Mouse (Mus musculus): Measurements from ENCODE around the gene Mrpl22. TPM values are rescaled to one million over a fixed set of nuclear protein-coding genes. Genes with fewer than 3 reads are reported as not detected.

The Mrpl22 gene
- polyA plus RNA-seq, 1 experiment from 2014 or later, result 123 TPM

- no peaks in the 10 kb centered on the region for H3K27me3 ChIP-seq (ENCODE audit: control insufficient read depth, insufficient read depth, low read length)
- no peak overlapping the region for H3K4me3 ChIP-seq (ENCODE audit: low read depth, low read length)
- H3K27ac ChIP-seq (ENCODE audit: low read length), result no peak overlapping the region
- H3K36me3 ChIP-seq (ENCODE audit: control insufficient read depth, insufficient read depth, low read length), result peaks cover 65% of the 10 kb centered on the region
- no peak for ATAC-seq (ENCODE audit: insufficient number of reproducible peaks, insufficient read depth, low FRiP score, low read depth)
- H3K4me2 ChIP-seq (replicated peaks; ENCODE audit: low read depth, low read length), result no peak overlapping the region
- no peaks in the 10 kb centered on the region for H3K4me1 ChIP-seq (ENCODE audit: control insufficient read depth, insufficient read depth, low read length)
- no peaks in the 10 kb centered on the region for H3K9me3 ChIP-seq (ENCODE audit: control insufficient read depth, low read depth, low read length)
- H3K9ac ChIP-seq (replicated peaks; ENCODE audit: low read depth, low read length), result no peak overlapping the region
Measured at GRCm38 (mm10) chr11:58135296-58135695, 36.2 kb upstream of the Mrpl22 start.

GRCm38 (mm10) chr11:58136677-58137076, 34.8 kb upstream of the Mrpl22 start:
- H3K27me3 ChIP-seq (ENCODE audit: control insufficient read depth, insufficient read depth, low read length), result no peaks in the 10 kb centered on the region
- H3K9me3 ChIP-seq (ENCODE audit: control insufficient read depth, low read depth, low read length), result no peaks in the 10 kb centered on the region
- H3K4me1 ChIP-seq (ENCODE audit: control insufficient read depth, insufficient read depth, low read length), result no peaks in the 10 kb centered on the region
- H3K9ac ChIP-seq (replicated peaks; ENCODE audit: low read depth, low read length), result no peak overlapping the region
- H3K27ac ChIP-seq (ENCODE audit: low read length), result no peak overlapping the region
- no peak overlapping the region for H3K4me2 ChIP-seq (replicated peaks; ENCODE audit: low read depth, low read length)
- no peak overlapping the region for H3K4me3 ChIP-seq (ENCODE audit: low read depth, low read length)
- WGBS, result 92% methylated on average over 6 of the region's 6 CpGs
- no peak for ATAC-seq (ENCODE audit: insufficient number of reproducible peaks, insufficient read depth, low FRiP score, low read depth)
- H3K36me3 ChIP-seq (ENCODE audit: control insufficient read depth, insufficient read depth, low read length), result peaks cover 74% of the 10 kb centered on the region

GRCm38 (mm10) chr11:58138821-58139220, 32.6 kb upstream of the Mrpl22 start:
- H3K36me3 ChIP-seq (ENCODE audit: control insufficient read depth, insufficient read depth, low read length), result peaks cover 76% of the 10 kb centered on the region
- no peaks in the 10 kb centered on the region for H3K27me3 ChIP-seq (ENCODE audit: control insufficient read depth, insufficient read depth, low read length)
- H3K9me3 ChIP-seq (ENCODE audit: control insufficient read depth, low read depth, low read length), result no peaks in the 10 kb centered on the region
- no peaks in the 10 kb centered on the region for H3K4me1 ChIP-seq (ENCODE audit: control insufficient read depth, insufficient read depth, low read length)
- H3K4me3 ChIP-seq (ENCODE audit: low read depth, low read length), result no peak overlapping the region
- no peak overlapping the region for H3K4me2 ChIP-seq (replicated peaks; ENCODE audit: low read depth, low read length)
- H3K9ac ChIP-seq (replicated peaks; ENCODE audit: low read depth, low read length), result no peak overlapping the region
- WGBS, result 90% methylated on average over 11 of the region's 11 CpGs
- ATAC-seq (ENCODE audit: insufficient number of reproducible peaks, insufficient read depth, low FRiP score, low read depth), result no peak
- no peak overlapping the region for H3K27ac ChIP-seq (ENCODE audit: low read length)

GRCm38 (mm10) chr11:58139466-58139865, 32.0 kb upstream of the Mrpl22 start:
- ATAC-seq (ENCODE audit: insufficient number of reproducible peaks, insufficient read depth, low FRiP score, low read depth), result no peak

DNA sequence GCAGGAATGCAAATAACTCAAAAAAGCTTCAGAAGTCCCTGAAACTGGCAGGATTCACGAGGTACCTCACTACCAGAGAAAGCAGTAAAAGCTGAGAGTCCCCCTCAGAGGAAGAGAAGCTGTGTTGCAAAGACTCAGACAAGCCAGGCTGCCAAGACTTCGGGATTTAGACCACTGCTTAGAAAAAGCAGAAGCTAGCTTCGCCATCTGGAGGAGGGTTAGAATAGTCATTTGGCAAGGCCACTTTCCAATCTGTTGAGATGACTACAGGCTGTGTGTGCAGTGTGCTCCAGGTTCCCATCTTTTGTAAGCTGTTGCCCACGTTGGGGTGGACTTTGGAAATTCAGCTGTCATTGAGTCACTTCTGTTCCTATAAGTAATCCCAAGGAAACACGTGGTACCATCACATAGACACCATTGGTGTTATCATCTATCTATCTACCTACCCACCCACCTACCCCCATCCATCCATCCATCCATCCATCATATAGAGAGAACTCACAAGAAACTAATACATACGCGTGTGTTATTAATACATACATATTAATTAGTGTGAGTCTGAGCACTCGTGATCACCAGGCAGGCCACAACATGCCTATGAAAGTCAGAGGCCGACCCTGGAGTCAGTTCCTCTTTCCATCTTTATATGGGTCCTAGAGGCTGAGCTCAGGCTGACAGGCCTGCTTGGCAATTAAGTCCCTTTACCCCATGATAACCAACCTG, 27.6 kb upstream of the Mrpl22 start:
- 89% methylated on average over 9 of the region's 9 CpGs for WGBS
- Histone ChIP-seq H3K4me1 (ENCODE audit: control insufficient read depth, insufficient read depth, low read length) (no peaks in the 10 kb centered on the region), H3K9me3 (ENCODE audit: control insufficient read depth, low read depth, low read length) (no peaks in the 10 kb centered on the region), H3K27ac (ENCODE audit: low read length) (no peak overlapping the region), H3K4me2 (replicated peaks; ENCODE audit: low read depth, low read length) (no peak overlapping the region), H3K4me3 (ENCODE audit: low read depth, low read length) (no peak overlapping the region), H3K9ac (replicated peaks; ENCODE audit: low read depth, low read length) (no peak overlapping the region), H3K27me3 (ENCODE audit: control insufficient read depth, insufficient read depth, low read length) (no peaks in the 10 kb centered on the region), H3K36me3 (ENCODE audit: control insufficient read depth, insufficient read depth, low read length) (peaks cover 79% of the 10 kb centered on the region)
- no peak for ATAC-seq (ENCODE audit: insufficient number of reproducible peaks, insufficient read depth, low FRiP score, low read depth)

More at GRCm38 (mm10) chr11:58139466-58139865, 32.0 kb upstream of the Mrpl22 start:
- Histone ChIP-seq H3K9me3 (ENCODE audit: control insufficient read depth, low read depth, low read length) (no peaks in the 10 kb centered on the region), H3K9ac (replicated peaks; ENCODE audit: low read depth, low read length) (no peak overlapping the region), H3K27me3 (ENCODE audit: control insufficient read depth, insufficient read depth, low read length) (no peaks in the 10 kb centered on the region), H3K4me1 (ENCODE audit: control insufficient read depth, insufficient read depth, low read length) (no peaks in the 10 kb centered on the region), H3K4me3 (ENCODE audit: low read depth, low read length) (no peak overlapping the region), H3K27ac (ENCODE audit: low read length) (no peak overlapping the region), H3K4me2 (replicated peaks; ENCODE audit: low read depth, low read length) (no peak overlapping the region), H3K36me3 (ENCODE audit: control insufficient read depth, insufficient read depth, low read length) (peaks cover 76% of the 10 kb centered on the region)
- 74% methylated on average over 3 of the region's 3 CpGs for WGBS

- WGBS, result 90% methylated on average over 5 of the region's 5 CpGs
- Histone ChIP-seq H3K36me3 (ENCODE audit: control insufficient read depth, insufficient read depth, low read length) (peaks cover 73% of the 10 kb centered on the region), H3K27ac (ENCODE audit: low read length) (no peak overlapping the region), H3K4me3 (ENCODE audit: low read depth, low read length) (no peak overlapping the region), H3K4me2 (replicated peaks; ENCODE audit: low read depth, low read length) (no peak overlapping the region), H3K4me1 (ENCODE audit: control insufficient read depth, insufficient read depth, low read length) (no peaks in the 10 kb centered on the region), H3K9ac (replicated peaks; ENCODE audit: low read depth, low read length) (no peak overlapping the region), H3K27me3 (ENCODE audit: control insufficient read depth, insufficient read depth, low read length) (no peaks in the 10 kb centered on the region), H3K9me3 (ENCODE audit: control insufficient read depth, low read depth, low read length) (no peaks in the 10 kb centered on the region)
- no peak for ATAC-seq (ENCODE audit: insufficient number of reproducible peaks, insufficient read depth, low FRiP score, low read depth)
Measured at GRCm38 (mm10) chr11:58146241-58146640, 25.2 kb upstream of the Mrpl22 start.

DNA sequence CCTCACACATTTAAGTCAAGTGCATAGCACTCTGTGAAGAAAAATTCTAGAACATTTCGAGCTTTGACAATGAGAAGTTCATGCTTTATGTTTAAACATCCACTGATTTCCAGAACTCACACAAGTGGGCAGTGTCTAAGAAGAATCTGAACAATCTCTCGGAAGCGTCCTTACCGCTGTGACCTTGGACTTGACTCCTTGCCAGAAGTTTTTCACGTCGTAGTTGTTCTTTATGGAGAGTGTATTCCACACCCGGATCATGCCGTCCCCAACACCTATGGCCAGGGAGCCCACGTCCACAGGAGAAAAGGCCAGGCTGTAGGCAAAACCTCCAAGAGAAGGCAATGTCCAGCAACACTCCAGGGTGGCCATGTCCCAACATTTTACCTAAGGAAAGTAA, 16.0 kb upstream of the Mrpl22 start:
- no peak for ATAC-seq (ENCODE audit: insufficient number of reproducible peaks, insufficient read depth, low FRiP score, low read depth)
- WGBS, result 89% methylated on average over 9 of the region's 9 CpGs
- Histone ChIP-seq H3K4me2 (replicated peaks; ENCODE audit: low read depth, low read length) (no peak overlapping the region), H3K9ac (replicated peaks; ENCODE audit: low read depth, low read length) (no peak overlapping the region), H3K4me3 (ENCODE audit: low read depth, low read length) (no peak overlapping the region), H3K9me3 (ENCODE audit: control insufficient read depth, low read depth, low read length) (no peaks in the 10 kb centered on the region), H3K27me3 (ENCODE audit: control insufficient read depth, insufficient read depth, low read length) (no peaks in the 10 kb centered on the region), H3K4me1 (ENCODE audit: control insufficient read depth, insufficient read depth, low read length) (no peaks in the 10 kb centered on the region), H3K36me3 (ENCODE audit: control insufficient read depth, insufficient read depth, low read length) (peaks cover 63% of the 10 kb centered on the region), H3K27ac (ENCODE audit: low read length) (no peak overlapping the region)

DNA sequence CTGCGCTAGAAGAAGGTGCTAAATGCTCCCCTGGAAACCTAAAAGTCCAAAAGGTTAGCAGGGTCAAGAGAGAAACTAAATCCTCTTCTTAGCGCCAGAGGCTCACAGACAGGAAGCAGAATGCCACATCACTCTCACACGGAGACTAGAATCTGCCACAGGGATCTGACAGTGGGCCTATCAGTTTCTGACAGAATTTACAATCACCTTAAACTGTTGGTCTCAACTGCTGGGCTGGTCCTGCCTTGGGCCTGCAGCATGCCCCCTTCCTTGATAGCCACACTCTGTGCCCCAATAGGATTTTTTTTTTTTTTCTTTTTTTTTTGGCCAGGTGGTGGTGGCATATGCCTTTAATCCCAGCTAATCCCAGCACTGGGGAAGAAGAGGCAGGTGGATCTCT, 14.6 kb upstream of the Mrpl22 start:
- Histone ChIP-seq H3K27me3 (ENCODE audit: control insufficient read depth, insufficient read depth, low read length) (no peaks in the 10 kb centered on the region), H3K4me2 (replicated peaks; ENCODE audit: low read depth, low read length) (no peak overlapping the region), H3K36me3 (ENCODE audit: control insufficient read depth, insufficient read depth, low read length) (peaks cover 59% of the 10 kb centered on the region), H3K9ac (replicated peaks; ENCODE audit: low read depth, low read length) (no peak overlapping the region), H3K4me1 (ENCODE audit: control insufficient read depth, insufficient read depth, low read length) (no peaks in the 10 kb centered on the region), H3K9me3 (ENCODE audit: control insufficient read depth, low read depth, low read length) (no peaks in the 10 kb centered on the region), H3K27ac (ENCODE audit: low read length) (no peak overlapping the region), H3K4me3 (ENCODE audit: low read depth, low read length) (no peak overlapping the region)
- 81% methylated on average over 3 of the region's 3 CpGs for WGBS
- ATAC-seq (ENCODE audit: insufficient number of reproducible peaks, insufficient read depth, low FRiP score, low read depth), result no peak

- Histone ChIP-seq H3K9me3 (ENCODE audit: control insufficient read depth, low read depth, low read length) (no peaks in the 10 kb centered on the region), H3K9ac (replicated peaks; ENCODE audit: low read depth, low read length) (no peak overlapping the region), H3K36me3 (ENCODE audit: control insufficient read depth, insufficient read depth, low read length) (peaks cover 33% of the 10 kb centered on the region; the same call in 1 of the 2 replicates), H3K4me1 (ENCODE audit: control insufficient read depth, insufficient read depth, low read length) (peaks cover 6% of the 10 kb centered on the region; the same call in 1 of the 2 replicates), H3K4me2 (replicated peaks; ENCODE audit: low read depth, low read length) (no peak overlapping the region), H3K27me3 (ENCODE audit: control insufficient read depth, insufficient read depth, low read length) (no peaks in the 10 kb centered on the region), H3K27ac (ENCODE audit: low read length) (no peak overlapping the region), H3K4me3 (ENCODE audit: low read depth, low read length) (no peak overlapping the region)
- 96% methylated on average over 2 of the region's 2 CpGs for WGBS
- no peak for ATAC-seq (ENCODE audit: insufficient number of reproducible peaks, insufficient read depth, low FRiP score, low read depth)
Measured at GRCm38 (mm10) chr11:58165072-58165471, 6.4 kb upstream of the Mrpl22 start.

Measured in stomach, embryonic 14.5 days (tissue).